Mouse (Mus musculus) lung, embryonic 16.5 days (tissue): ENCODE data around the gene Stip1. TPM values are rescaled to one million over a fixed set of nuclear protein-coding genes. Genes with fewer than 3 reads are reported as not detected.
"Not testable (repeated sequence)": the region's sequence is repeated elsewhere in the genome, so short reads cannot be mapped to it uniquely, and the experiment has no call there.

Source experiments
- ATAC-seq: fragments of 200-750 bp; cut with Nextera tagmentation; 2 replicates; pipeline ENCODE4 v1.8.0; 2017; ENCODE audit warnings: low read depth, mild to moderate bottlenecking, moderate library complexity
- H3K27ac ChIP-seq: fragments of 300-500 bp; sonication (generic); 2 replicates; pipeline ENCODE4 v1.5.1; 2014; ENCODE audit warnings: mild to moderate bottlenecking, control low read depth, low read length
- H3K27me3 ChIP-seq: fragments of 300-500 bp; sonication (generic); 2 replicates; pipeline ENCODE4 v1.6.1; 2014; ENCODE audit warnings: low read depth, low read length, mixed read lengths; ENCODE audit not compliant: control insufficient read depth, insufficient read depth
- H3K36me3 ChIP-seq: fragments of 300-500 bp; sonication (generic); 2 replicates; pipeline ENCODE4 v1.6.1; 2014; ENCODE audit warnings: low read length; ENCODE audit not compliant: control insufficient read depth, insufficient read depth
- H3K4me1 ChIP-seq: fragments of 300-500 bp; sonication (generic); replicated peaks from 2 replicates; pipeline ENCODE4 v1.6.1; 2014; ENCODE audit warnings: low read length, mixed read lengths; ENCODE audit not compliant: control insufficient read depth, insufficient read depth
- H3K4me2 ChIP-seq: fragments of 300-500 bp; sonication (generic); 2 replicates; pipeline ENCODE4 v1.6.1; 2014; ENCODE audit warnings: low read depth, low read length, control low read depth
- H3K4me3 ChIP-seq: fragments of 300-500 bp; sonication (generic); 2 replicates; pipeline ENCODE4 v1.5.1; 2014; ENCODE audit warnings: mild to moderate bottlenecking, low read length, control low read depth
- H3K9ac ChIP-seq: fragments of 300-500 bp; sonication (generic); 2 replicates; pipeline ENCODE4 v1.6.1; 2014; ENCODE audit warnings: low read length, control low read depth
- H3K9me3 ChIP-seq: fragments of 300-500 bp; sonication (generic); 2 replicates; pipeline ENCODE4 v1.6.1; 2016; ENCODE audit warnings: low read length; ENCODE audit not compliant: control insufficient read depth
- whole genome bisulfite sequencing: fragments of 180-500 bp; shearing (Covaris S2); extraction: QIAGEN DNeasy Blood & Tissue Kit; methylation state at CpG from one replicate; pipeline ENCODE4 v1.1.7; 2014; 5-methylcytosine and 5-hydroxymethylcytosine counted together
- polyA plus RNA-seq: library from polyadenylated mRNA; unstranded; fragments of >200 nt; fragmentation: Nextera tagmentation; extraction: Ambion mirVana; gene quantifications from 2 replicates; pipeline ENCODE4 v1.2.1, GENCODE M21; 2015

Stip1 gene
- polyA plus RNA-seq, 1 experiment from 2014 or later, result 243 TPM

DNA sequence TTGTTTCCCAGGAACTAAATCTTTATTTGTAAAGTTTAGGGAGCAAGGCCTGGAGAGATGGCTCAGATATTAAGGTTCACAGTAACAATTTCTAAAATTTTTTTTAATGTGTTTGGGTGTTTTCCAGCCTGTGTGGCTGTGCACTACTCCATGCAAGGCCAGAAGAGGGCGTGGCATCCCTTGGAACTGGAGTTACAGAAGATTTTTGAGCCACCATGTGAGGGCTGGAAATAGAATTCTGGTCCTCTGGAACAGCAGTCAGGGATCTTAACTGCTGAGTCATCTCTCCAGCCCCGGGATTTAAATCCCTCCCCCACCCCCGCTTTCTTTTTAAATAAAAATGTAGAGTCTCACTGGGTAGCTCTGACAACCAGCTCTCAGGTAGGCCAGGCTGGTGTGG lies 15.4 kb upstream of the Stip1 start:
- no peaks in the 10 kb centered on the region for H3K36me3 ChIP-seq
- no peak overlapping the region for H3K4me3 ChIP-seq
- no peak for ATAC-seq
- 37% methylated on average over 3 of the region's 3 CpGs for WGBS
- no peaks in the 10 kb centered on the region for H3K9me3 ChIP-seq
- H3K27ac ChIP-seq, result peak overlapping the region; percentile 1; the same call in 1 of the 2 replicates
- no peak overlapping the region for H3K9ac ChIP-seq
- no peaks in the 10 kb centered on the region for H3K27me3 ChIP-seq
- H3K4me2 ChIP-seq, result no peak overlapping the region
- H3K4me1 ChIP-seq, result peaks cover 17% of the 10 kb centered on the region

DNA sequence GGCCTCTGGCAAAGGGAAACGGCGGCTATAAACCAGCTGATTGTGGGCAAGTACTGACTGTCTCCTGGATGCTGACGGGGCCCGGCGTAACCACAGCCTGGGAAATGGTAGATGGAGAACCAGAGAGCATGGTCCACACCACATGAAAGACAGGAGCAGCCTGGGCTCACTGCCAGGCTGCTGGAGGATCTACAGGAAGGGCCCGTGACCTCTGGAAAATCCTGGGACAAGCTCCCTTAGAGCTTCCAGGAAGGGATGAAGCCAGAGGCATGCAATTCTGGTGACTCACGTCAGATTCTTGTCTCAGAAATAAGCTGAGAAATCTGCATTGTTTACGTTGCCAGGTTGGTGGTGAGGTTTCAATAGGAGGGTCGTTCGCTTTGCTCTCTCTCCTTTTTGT lies 15.0 kb upstream of the Stip1 start:
- no peak overlapping the region for H3K4me3 ChIP-seq
- peak overlapping the region; percentile 0; the same call in 1 of the 2 replicates for H3K27ac ChIP-seq
- ATAC-seq, result 0 out of 2 replicates have a peak, but pooled peaks have one; percentile 25
- H3K27me3 ChIP-seq, result no peaks in the 10 kb centered on the region
- no peak overlapping the region for H3K4me2 ChIP-seq
- peaks cover 17% of the 10 kb centered on the region for H3K4me1 ChIP-seq
- H3K36me3 ChIP-seq, result no peaks in the 10 kb centered on the region
- 37% methylated on average over 10 of the region's 10 CpGs for WGBS
- H3K9ac ChIP-seq, result no peak overlapping the region
- H3K9me3 ChIP-seq, result no peaks in the 10 kb centered on the region

GRCm38 (mm10) chr19:7053382-7053781 lies 13.6 kb upstream of the Stip1 start:
- H3K4me2 ChIP-seq, H3K27ac ChIP-seq, H3K9ac ChIP-seq, H3K9me3 ChIP-seq, H3K36me3 ChIP-seq, H3K4me3 ChIP-seq, H3K27me3 ChIP-seq, ATAC-seq: not testable (repeated sequence)
- WGBS, result 89% methylated on average over 4 of the region's 4 CpGs
- peaks cover 17% of the 10 kb centered on the region for H3K4me1 ChIP-seq

DNA sequence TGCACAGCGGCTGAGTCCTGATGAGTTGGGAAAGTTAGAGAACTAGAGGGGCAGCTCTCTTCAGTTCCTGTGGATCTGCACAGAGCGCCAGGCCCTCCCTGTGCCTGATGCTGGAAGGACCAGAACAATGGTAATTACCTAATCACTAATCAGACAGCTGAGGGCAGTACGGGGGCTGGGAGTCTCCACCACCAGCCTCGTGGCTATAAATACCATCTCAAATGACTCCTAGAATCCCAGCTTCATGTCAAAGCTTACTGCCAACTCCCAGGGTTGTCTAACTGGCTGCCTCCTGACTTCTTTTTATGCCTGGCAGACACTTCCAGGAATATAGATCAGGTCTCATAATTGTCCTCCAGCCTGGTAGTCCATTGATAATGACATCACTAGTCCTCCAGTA lies 4.9 kb upstream of the Stip1 start:
- H3K9ac ChIP-seq, result no peak overlapping the region
- peaks cover 4% of the 10 kb centered on the region for H3K4me1 ChIP-seq
- WGBS, result 48% methylated on average over 4 of the region's 4 CpGs
- H3K4me2 ChIP-seq, result no peak overlapping the region
- no peaks in the 10 kb centered on the region for H3K36me3 ChIP-seq
- H3K27ac ChIP-seq, result no peak overlapping the region
- H3K9me3 ChIP-seq, result no peaks in the 10 kb centered on the region
- H3K4me3 ChIP-seq, result no peak overlapping the region
- no peak for ATAC-seq
- H3K27me3 ChIP-seq, result no peaks in the 10 kb centered on the region

GRCm38 (mm10) chr19:7044279-7044678 lies 4.5 kb upstream of the Stip1 start:
- no peak for ATAC-seq
- Histone ChIP-seq H3K4me3 (no peak overlapping the region), H3K4me1 (peaks cover 4% of the 10 kb centered on the region), H3K4me2 (no peak overlapping the region), H3K9me3 (no peaks in the 10 kb centered on the region), H3K27ac (no peak overlapping the region), H3K27me3 (no peaks in the 10 kb centered on the region), H3K9ac (no peak overlapping the region), H3K36me3 (no peaks in the 10 kb centered on the region)
- 62% methylated on average over 4 of the region's 4 CpGs for WGBS

DNA sequence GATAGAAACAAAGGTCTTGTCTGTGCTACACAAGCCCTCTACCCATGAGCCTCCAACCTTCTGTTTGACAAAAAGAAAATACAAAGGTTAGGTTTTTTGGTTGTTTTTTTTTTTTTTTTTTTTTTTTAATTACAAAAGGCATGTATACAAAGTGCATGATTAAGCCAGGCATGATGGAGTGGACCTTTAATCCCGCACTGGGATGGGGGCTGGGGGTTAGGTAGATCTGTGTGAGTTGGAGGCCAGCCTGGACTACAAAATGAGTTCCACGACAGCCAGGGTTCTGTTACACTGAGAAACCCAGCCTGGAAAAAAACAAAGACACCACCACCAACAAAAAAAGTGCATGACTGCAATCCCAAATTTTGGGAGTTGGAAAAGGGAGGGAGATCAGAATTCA lies 1.4 kb upstream of the Stip1 start:
- Histone ChIP-seq H3K27me3 (no peaks in the 10 kb centered on the region), H3K4me2 (peak overlapping the region; percentile 91; the same call in 1 of the 2 replicates), H3K36me3 (no peaks in the 10 kb centered on the region), H3K9ac (peak overlapping the region; percentile 92; the same call in 1 of the 2 replicates), H3K4me3 (no peak overlapping the region), H3K9me3 (no peaks in the 10 kb centered on the region), H3K27ac (peak overlapping the region; percentile 98; the same call in 1 of the 2 replicates), H3K4me1 (peaks cover 13% of the 10 kb centered on the region)
- no peak for ATAC-seq
- WGBS, result 83% methylated on average over 2 of the region's 2 CpGs

GRCm38 (mm10) chr19:7040637-7041130 lies 917 bp upstream of the Stip1 start:
- H3K27me3 ChIP-seq, result no peaks in the 10 kb centered on the region
- H3K4me3 ChIP-seq, result peak overlapping the region; percentile 70
- H3K27ac ChIP-seq, result peak overlapping the region; percentile 98
- WGBS, result 18% methylated on average over 13 of the region's 13 CpGs
- peak; percentile 3; the same call in 1 of the 2 replicates for ATAC-seq
- H3K9me3 ChIP-seq, result no peaks in the 10 kb centered on the region
- H3K4me1 ChIP-seq, result peaks cover 13% of the 10 kb centered on the region
- H3K36me3 ChIP-seq, result no peaks in the 10 kb centered on the region; the same call in 1 of the 2 replicates
- peak overlapping the region; percentile 91 for H3K4me2 ChIP-seq
- peak overlapping the region; percentile 92 for H3K9ac ChIP-seq

- 2% methylated on average over 31 of the region's 35 CpGs for WGBS
- peak overlapping the region; percentile 94 for H3K4me3 ChIP-seq
- no peaks in the 10 kb centered on the region for H3K27me3 ChIP-seq
- peak overlapping the region; percentile 87 for H3K4me2 ChIP-seq
- peaks cover 4% of the 10 kb centered on the region for H3K36me3 ChIP-seq
- no peaks in the 10 kb centered on the region for H3K9me3 ChIP-seq
- peak overlapping the region; percentile 87 for H3K27ac ChIP-seq
- peak overlapping the region; percentile 97 for H3K9ac ChIP-seq
- peak; percentile 6 for ATAC-seq
- H3K4me1 ChIP-seq, result peaks cover 13% of the 10 kb centered on the region
These were observed 563 bp downstream of the Stip1 start for GRCm38 (mm10) chr19:7039088-7039720.

DNA sequence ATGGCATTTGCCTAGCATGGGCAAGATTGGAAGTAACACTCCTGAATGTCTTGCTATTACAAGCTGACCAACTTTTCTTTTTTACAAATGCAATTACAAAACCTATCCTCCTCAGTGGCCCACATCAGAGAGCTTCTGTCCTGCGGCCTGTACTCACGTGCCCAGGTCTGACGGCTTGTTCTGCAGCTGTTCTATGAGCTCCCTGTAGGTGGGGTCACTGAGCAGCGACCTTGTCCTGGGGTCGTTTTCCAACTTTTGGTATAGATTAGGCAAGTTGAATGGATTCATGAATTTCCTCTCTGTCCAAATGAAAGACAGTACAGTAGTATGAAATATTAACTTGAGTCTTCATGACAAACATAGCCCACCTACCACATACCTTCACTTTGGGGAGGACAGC lies 5.8 kb downstream of the Stip1 start:
- Histone ChIP-seq H3K4me3 (no peak overlapping the region), H3K36me3 (peaks cover 47% of the 10 kb centered on the region), H3K9ac (no peak overlapping the region), H3K27ac (no peak overlapping the region), H3K27me3 (no peaks in the 10 kb centered on the region), H3K4me2 (no peak overlapping the region), H3K9me3 (no peaks in the 10 kb centered on the region), H3K4me1 (peaks cover 8% of the 10 kb centered on the region)
- ATAC-seq, result no peak
- 92% methylated on average over 5 of the region's 5 CpGs for WGBS
